Mouse (Mus musculus): ENCODE results near the gene Nqo2. TPM values are rescaled to one million over a fixed set of nuclear protein-coding genes. Genes with fewer than 3 reads are reported as not detected.

The Nqo2 gene
- 0.48 and 0.58 TPM in 2 replicates for polyA plus RNA-seq (2012; rRNA removed)

GRCm38 (mm10) chr13:33964206-33965046, at the start of gene Nqo2:
TSS of gene Nqo2 (plus strand) at chr13:33964687.

GRCm38 (mm10) chr13:34002058-34003006, 37.8 kb downstream of the Nqo2 start, which contains the start of the genes Ripk1 and Serpinb6a:
TSS of gene Ripk1 (plus strand) at chr13:34002363.
TSS of gene Serpinb6a (minus strand) at chr13:34002794.

GRCm38 (mm10) chr13:34037172-34038055, 72.9 kb downstream of the Nqo2 start, which contains the start of gene Bphl:
TSS of gene Bphl (plus strand) at chr13:34037597.

Other genes starting within 250 kb of the Nqo2 start
- not detected in 2 replicates for gene Serpinb6e, start 121.3 kb upstream of the Nqo2 start, polyA plus RNA-seq (2012; rRNA removed)
- not detected in 2 replicates for gene Serpinb6c, start 59.0 kb upstream of the Nqo2 start, polyA plus RNA-seq (2012; rRNA removed)
- gene Ripk1, start 37.7 kb downstream of the Nqo2 start, polyA plus RNA-seq (2012; rRNA removed): 2.3 and 4.1 TPM in 2 replicates
- gene Serpinb6a, start 38.1 kb downstream of the Nqo2 start, polyA plus RNA-seq (2012; rRNA removed): 22.5 and 23.3 TPM in 2 replicates
- 6.7 and 8.9 TPM in 2 replicates for gene Bphl, start 72.9 kb downstream of the Nqo2 start, polyA plus RNA-seq (2012; rRNA removed)
- gene Tubb2a, start 113.3 kb downstream of the Nqo2 start, polyA plus RNA-seq (2012; rRNA removed): 145 and 215 TPM in 2 replicates
- gene Tubb2b, start 165.8 kb downstream of the Nqo2 start, polyA plus RNA-seq (2012; rRNA removed): 8.5 and 12.7 TPM in 2 replicates
- 27.1 and 61.2 TPM in 2 replicates for gene Psmg4, start 198.3 kb downstream of the Nqo2 start, polyA plus RNA-seq (2012; rRNA removed)